Mouse (Mus musculus) intestine, postnatal 0 days (tissue): ENCODE results near the gene Eme2. TPM values are rescaled to one million over a fixed set of nuclear protein-coding genes. Genes with fewer than 3 reads are reported as not detected.

Source experiments
- ATAC-seq: fragments of 200-750 bp; cut with Nextera tagmentation; 2 replicates; pipeline ENCODE4 v1.8.0; 2017; ENCODE audit warnings: mild to moderate bottlenecking, moderate TSS enrichment, moderate library complexity
- H3K27ac ChIP-seq: fragments of 300-500 bp; sonication (generic); 2 replicates; pipeline ENCODE4 v1.5.1; 2014; ENCODE audit warnings: mild to moderate bottlenecking, low read depth, low read length, moderate library complexity
- H3K27me3 ChIP-seq: fragments of 300-500 bp; sonication (generic); replicated peaks from 2 replicates; pipeline ENCODE4 v1.6.1; 2014; ENCODE audit warnings: low read length, mixed read lengths; ENCODE audit not compliant: control insufficient read depth, insufficient read depth
- H3K36me3 ChIP-seq: fragments of 300-500 bp; sonication (generic); 2 replicates; pipeline ENCODE4 v1.6.1; 2014; ENCODE audit warnings: mild to moderate bottlenecking, moderate library complexity; ENCODE audit not compliant: control insufficient read depth, insufficient read depth
- H3K4me1 ChIP-seq: fragments of 300-500 bp; sonication (generic); replicated peaks from 2 replicates; pipeline ENCODE4 v1.6.1; 2014; ENCODE audit warnings: antibody characterized with exemption, low read length, mixed read lengths; ENCODE audit not compliant: control insufficient read depth, insufficient read depth
- H3K4me2 ChIP-seq: fragments of 300-500 bp; sonication (generic); replicated peaks from 2 replicates; pipeline ENCODE4 v1.6.1; 2014; ENCODE audit warnings: low read depth, mild to moderate bottlenecking, moderate library complexity
- H3K4me3 ChIP-seq: fragments of 300-500 bp; sonication (generic); 2 replicates; pipeline ENCODE4 v1.5.1; 2014; ENCODE audit warnings: low read depth, low read length
- H3K9ac ChIP-seq: fragments of 300-500 bp; sonication (generic); 2 replicates; pipeline ENCODE4 v1.6.1; 2014; ENCODE audit warnings: mild to moderate bottlenecking, low read depth, low read length
- H3K9me3 ChIP-seq: fragments of 300-500 bp; sonication (generic); 2 replicates; pipeline ENCODE4 v1.6.1; 2016; ENCODE audit warnings: mixed run types; ENCODE audit not compliant: control insufficient read depth
- CTCF ChIP-seq: sonication (generic); IDR thresholded peaks from 2 replicates; pipeline ENCODE4 v1.5.1; 2016; ENCODE audit warnings: low read depth, mild to moderate bottlenecking, control low read depth, antibody characterized with exemption, moderate library complexity
- WGBS: fragments of 180-500 bp; shearing (Covaris S2); extraction: QIAGEN DNeasy Blood & Tissue Kit; methylation state at CpG from one replicate; pipeline ENCODE4 v1.1.7; 2014; 5-methylcytosine and 5-hydroxymethylcytosine counted together
- polyA plus RNA-seq: library from polyadenylated mRNA; unstranded; fragments of >200 nt; fragmentation: Nextera tagmentation; extraction: Ambion mirVana; gene quantifications from 2 replicates; pipeline ENCODE4 v1.2.1, GENCODE M21; 2015

Gene Eme2
- polyA plus RNA-seq, 1 experiment from 2014 or later: 16.7 TPM

DNA sequence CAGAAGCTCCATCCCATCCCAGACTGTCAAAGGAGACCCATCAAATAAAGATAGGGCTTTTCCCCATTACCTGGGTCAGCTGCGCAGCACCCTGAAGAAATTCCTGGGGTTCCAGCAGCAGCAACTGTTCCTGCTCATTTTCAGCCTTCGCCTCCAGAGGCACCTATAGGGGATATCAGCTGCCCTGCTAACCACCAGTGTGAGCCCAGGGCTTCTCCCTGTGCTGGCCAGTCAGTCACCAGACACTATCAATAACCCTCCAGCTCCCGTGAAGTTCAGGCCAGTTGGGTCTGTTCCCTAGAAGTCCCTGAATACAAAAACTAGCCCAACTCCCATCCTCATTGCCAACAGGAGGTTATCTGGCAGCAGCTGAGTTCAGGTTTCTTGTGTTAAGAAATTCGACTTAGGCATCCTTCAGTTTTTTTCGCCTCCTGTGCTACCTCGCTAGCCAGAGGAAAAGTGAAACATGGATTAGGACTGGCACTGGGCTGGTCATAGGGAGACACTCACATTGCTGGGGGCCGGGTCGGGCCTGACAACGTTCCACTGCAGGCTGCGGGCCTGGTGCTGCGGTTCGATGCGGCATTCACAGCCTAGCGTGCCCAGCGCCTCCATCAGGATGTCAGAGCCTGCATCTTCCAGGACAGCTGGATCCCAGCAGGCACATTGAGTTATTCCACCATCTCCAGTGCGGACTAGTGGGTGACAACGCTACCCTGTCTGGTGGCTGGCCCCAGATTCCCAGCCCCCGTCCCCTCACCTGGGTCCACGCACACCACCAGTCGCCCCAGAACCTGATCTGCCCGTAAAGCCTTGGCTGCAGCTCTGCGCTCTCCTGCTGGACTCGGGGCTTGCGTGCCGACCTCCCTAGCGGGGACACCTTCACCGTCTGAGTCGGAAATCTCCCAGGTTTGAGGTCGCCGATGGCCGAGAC is 559 bp downstream of the Eme2 start:
- peak; percentile 15; the same call in 1 of the 2 replicates for TF ChIP-seq CTCF
- WGBS: 9% methylated on average over 31 of the region's 31 CpGs
- H3K9me3 ChIP-seq: no peaks in the 10 kb centered on the region
- peak overlapping the region; percentile 85 for H3K4me3 ChIP-seq
- peaks cover 54% of the 10 kb centered on the region for H3K36me3 ChIP-seq
- peak overlapping the region; percentile 94 for H3K4me2 ChIP-seq
- H3K9ac ChIP-seq: peak overlapping the region; percentile 88
- peak; percentile 9; the same call in 1 of the 2 replicates for ATAC-seq
- no peaks in the 10 kb centered on the region for H3K27me3 ChIP-seq
- 0 out of 2 replicates have a peak, but pooled peaks cover 7% of the 10 kb centered on the region for H3K4me1 ChIP-seq
- peak overlapping the region; percentile 86; the same call in 1 of the 2 replicates for H3K27ac ChIP-seq

DNA sequence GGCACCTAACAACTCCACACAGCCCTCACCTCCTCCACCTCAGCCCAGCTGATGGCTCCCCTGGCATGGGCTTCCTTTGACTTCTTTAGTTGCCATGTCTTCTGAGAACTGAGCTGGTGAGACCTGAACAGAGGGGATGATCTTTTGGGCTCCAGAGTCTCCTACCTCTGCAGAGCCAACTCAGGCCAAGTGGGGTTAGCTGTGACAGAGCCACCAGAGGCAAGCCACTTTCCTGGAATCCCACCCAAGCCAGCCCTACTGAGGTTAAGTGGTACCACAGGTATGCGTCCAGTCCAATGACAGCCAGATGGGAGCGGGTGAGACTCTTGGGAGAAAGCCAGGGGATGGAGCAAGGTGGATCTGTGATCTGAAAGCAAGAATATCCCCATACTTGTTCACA is 1.6 kb downstream of the Eme2 start:
- Histone ChIP-seq H3K27me3 (no peaks in the 10 kb centered on the region), H3K4me2 (no peak overlapping the region), H3K4me3 (no peak overlapping the region), H3K27ac (no peak overlapping the region), H3K9ac (no peak overlapping the region), H3K9me3 (no peaks in the 10 kb centered on the region), H3K4me1 (0 out of 2 replicates have a peak, but pooled peaks cover 7% of the 10 kb centered on the region), H3K36me3 (peaks cover 47% of the 10 kb centered on the region)
- no peak for ATAC-seq
- 100% methylated on average over 2 of the region's 2 CpGs for WGBS
- TF ChIP-seq CTCF: no peak

GRCm38 (mm10) chr17:24892785-24893184 is 2.1 kb downstream of the Eme2 start:
- Histone ChIP-seq H3K27ac (no peak overlapping the region), H3K4me2 (no peak overlapping the region), H3K27me3 (no peaks in the 10 kb centered on the region), H3K36me3 (peaks cover 44% of the 10 kb centered on the region), H3K9me3 (no peaks in the 10 kb centered on the region), H3K9ac (no peak overlapping the region), H3K4me3 (no peak overlapping the region), H3K4me1 (0 out of 2 replicates have a peak, but pooled peaks cover 7% of the 10 kb centered on the region)
- TF ChIP-seq CTCF: no peak
- no peak for ATAC-seq
- WGBS: 90% methylated on average over 12 of the region's 12 CpGs

- TF ChIP-seq CTCF: no peak
- 83% methylated on average over 13 of the region's 13 CpGs for WGBS
- no peak overlapping the region for H3K9ac ChIP-seq
- no peaks in the 10 kb centered on the region for H3K9me3 ChIP-seq
- H3K4me3 ChIP-seq: no peak overlapping the region
- H3K4me1 ChIP-seq: 0 out of 2 replicates have a peak, but pooled peaks cover 14% of the 10 kb centered on the region
- H3K4me2 ChIP-seq: no peak overlapping the region
- peaks cover 40% of the 10 kb centered on the region for H3K36me3 ChIP-seq
- H3K27ac ChIP-seq: 0 out of 2 replicates have a peak overlapping the region, but pooled peaks have one; percentile 28
- no peaks in the 10 kb centered on the region for H3K27me3 ChIP-seq
- no peak for ATAC-seq
Observed at GRCm38 (mm10) chr17:24891321-24891720, 3.6 kb downstream of the Eme2 start.

DNA sequence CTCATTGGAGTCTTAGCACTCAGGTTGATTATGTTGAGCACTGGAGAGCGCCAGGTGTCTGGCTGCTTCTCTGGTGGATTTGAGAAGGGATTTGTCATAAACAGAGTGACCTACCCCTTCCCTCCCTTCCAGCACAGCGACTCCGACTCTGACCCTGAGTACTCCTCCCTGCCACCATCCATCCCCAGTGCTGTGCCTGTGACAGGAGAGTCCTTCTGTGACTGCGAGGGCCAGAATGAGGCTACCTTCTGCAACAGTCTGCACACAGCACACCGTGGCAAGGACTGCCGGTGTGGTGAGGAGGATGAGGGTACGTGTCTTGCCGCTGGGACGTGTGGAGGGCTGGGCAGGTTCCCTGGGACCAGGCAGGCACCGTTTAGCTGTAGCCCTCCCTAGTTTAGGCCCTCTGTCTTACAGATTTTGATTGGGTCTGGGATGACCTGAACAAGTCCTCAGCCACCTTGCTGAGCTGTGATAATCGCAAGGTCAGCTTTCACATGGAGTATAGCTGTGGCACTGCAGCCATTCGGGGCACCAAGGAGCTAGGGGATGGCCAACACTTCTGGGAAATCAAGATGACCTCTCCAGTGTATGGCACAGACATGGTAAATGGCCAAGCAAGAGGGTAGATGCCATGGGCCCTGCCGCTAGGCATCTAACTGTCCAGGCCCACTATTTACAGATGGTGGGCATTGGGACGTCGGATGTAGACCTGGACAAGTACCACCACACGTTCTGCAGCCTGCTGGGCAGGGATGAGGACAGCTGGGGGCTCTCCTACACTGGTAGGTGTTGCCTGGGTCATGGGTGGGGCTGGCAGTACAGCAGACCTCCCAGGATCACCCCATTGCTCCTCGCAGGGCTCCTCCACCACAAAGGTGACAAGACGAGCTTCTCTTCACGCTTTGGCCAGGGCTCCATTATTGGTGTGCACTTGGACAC is 4.5 kb downstream of the Eme2 start:
- peaks cover 16% of the 10 kb centered on the region; the same call in 1 of the 2 replicates for H3K4me1 ChIP-seq
- H3K27ac ChIP-seq: no peak overlapping the region
- no peak overlapping the region for H3K9ac ChIP-seq
- no peaks in the 10 kb centered on the region for H3K27me3 ChIP-seq
- H3K4me3 ChIP-seq: no peak overlapping the region
- H3K36me3 ChIP-seq: peaks cover 40% of the 10 kb centered on the region
- no peak overlapping the region for H3K4me2 ChIP-seq
- no peak for TF ChIP-seq CTCF
- 80% methylated on average over 19 of the region's 19 CpGs for WGBS
- ATAC-seq: no peak
- no peaks in the 10 kb centered on the region for H3K9me3 ChIP-seq
